Mouse (Mus musculus) midbrain, embryonic 14.5 days (tissue): Measurements from ENCODE around the gene Ezh1. TPM values are rescaled to one million over a fixed set of nuclear protein-coding genes. Genes with fewer than 3 reads are reported as not detected.

Source experiments
- ATAC-seq: fragments of 200-750 bp; cut with Nextera tagmentation; 2 replicates; pipeline ENCODE4 v1.8.0; 2017; ENCODE audit warnings: moderate number of reproducible peaks, moderate library complexity; ENCODE audit not compliant: low FRiP score, low TSS enrichment
- DNase-seq: peaks from one replicate; pipeline ENCODE4 v3.0.0-alpha.2; 2015
- H3K27ac ChIP-seq: fragments of 300-500 bp; sonication (generic); replicated peaks from 2 replicates; pipeline ENCODE4 v1.5.1; 2014; ENCODE audit warnings: mild to moderate bottlenecking, low read depth, low read length, moderate library complexity
- H3K27me3 ChIP-seq: fragments of 300-500 bp; sonication (generic); 2 replicates; pipeline ENCODE4 v1.6.1; 2014; ENCODE audit warnings: low read length, control low read depth, mixed read lengths; ENCODE audit not compliant: control insufficient read depth, insufficient read depth
- H3K36me3 ChIP-seq: fragments of 300-500 bp; sonication (generic); 2 replicates; pipeline ENCODE4 v1.6.1; 2014; ENCODE audit warnings: low read length, control low read depth; ENCODE audit not compliant: control insufficient read depth, insufficient read depth
- H3K4me1 ChIP-seq: fragments of 300-500 bp; sonication (generic); 2 replicates; pipeline ENCODE4 v1.6.1; 2014; ENCODE audit warnings: mild to moderate bottlenecking, antibody characterized with exemption, low read length, control low read depth; ENCODE audit not compliant: control insufficient read depth, insufficient read depth
- H3K4me2 ChIP-seq: fragments of 300-500 bp; sonication (generic); 2 replicates; pipeline ENCODE4 v1.6.1; 2014; ENCODE audit warnings: mild to moderate bottlenecking, low read length, moderate library complexity
- H3K4me3 ChIP-seq: fragments of 300-500 bp; sonication (generic); replicated peaks from 2 replicates; pipeline ENCODE4 v1.5.1; 2014; ENCODE audit warnings: low read depth, low read length
- H3K9ac ChIP-seq: fragments of 300-500 bp; sonication (generic); replicated peaks from 2 replicates; pipeline ENCODE4 v1.6.1; 2014; ENCODE audit warnings: mild to moderate bottlenecking, low read length, moderate library complexity
- H3K9me3 ChIP-seq: fragments of 300-500 bp; sonication (generic); 2 replicates; pipeline ENCODE4 v1.6.1; 2016; ENCODE audit warnings: low read length, control low read depth, mixed read lengths; ENCODE audit not compliant: control insufficient read depth
- WGBS: fragments of 180-500 bp; shearing (Covaris S2); extraction: QIAGEN DNeasy Blood & Tissue Kit; methylation state at CpG from one replicate; pipeline ENCODE4 v1.1.7; 2014; 5-methylcytosine and 5-hydroxymethylcytosine counted together
- polyA plus RNA-seq: library from polyadenylated mRNA; unstranded; fragments of >200 nt; fragmentation: Nextera tagmentation; extraction: Ambion mirVana; gene quantifications from 2 replicates; pipeline ENCODE4 v1.2.1, GENCODE M21; 2014

Gene Ezh1
- polyA plus RNA-seq, result 25.1 and 25.6 TPM in 2 replicates

DNA sequence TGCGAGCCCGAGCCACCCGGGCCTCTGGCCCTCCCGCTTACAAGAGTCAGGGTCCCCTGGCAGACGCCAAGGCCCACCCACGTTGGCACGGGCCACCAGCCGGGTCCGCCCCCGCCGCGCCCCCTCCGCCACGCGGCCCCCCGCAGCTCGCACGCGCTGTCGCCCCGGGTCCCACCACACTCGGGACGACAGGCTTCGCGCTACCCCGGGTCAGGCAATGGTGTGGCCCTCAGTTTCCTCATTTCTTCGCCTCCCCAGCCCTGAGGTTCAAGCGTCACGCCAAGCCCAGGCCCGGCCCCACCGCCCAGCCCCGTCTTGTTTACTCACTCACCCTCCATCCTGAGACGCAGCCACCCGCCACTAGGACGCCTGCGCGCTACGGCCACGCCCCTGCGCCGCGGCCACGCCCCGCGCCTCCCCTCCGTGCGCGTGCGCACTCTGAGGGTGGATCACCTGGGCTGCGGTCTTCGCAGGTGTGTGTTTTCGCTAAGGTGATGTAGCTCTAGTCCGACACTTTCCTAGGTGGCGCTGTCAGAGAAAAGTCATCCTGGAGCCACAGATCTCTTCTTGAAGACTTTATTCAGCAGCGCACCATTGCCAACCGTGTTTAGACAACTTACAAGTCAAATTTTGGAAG lies at the start of gene Ezh1:
Gene Ezh1 (minus strand): TSS at position 399 of the 637 bp plus-strand sequence.
- H3K27ac ChIP-seq, result 0 out of 2 replicates have a peak within 1 kb of the TSS, but pooled peaks have one; percentile 41
- H3K4me3 ChIP-seq, result peak within 1 kb of the TSS; percentile 81
- peak within 1 kb of the TSS; percentile 92 for H3K4me2 ChIP-seq
- WGBS, result 1% methylated on average over 55 of the region's 56 CpGs
- H3K4me1 ChIP-seq, result no peaks in the 10 kb centered on the region
- no peaks in the 10 kb centered on the region for H3K9me3 ChIP-seq
- peak; percentile 92 for DNase-seq
- peak within 1 kb of the TSS; percentile 73 for H3K9ac ChIP-seq
- ATAC-seq, result peak; percentile 81; the same call in 1 of the 2 replicates
- H3K27me3 ChIP-seq, result no peaks in the 10 kb centered on the region
- no peaks in the 10 kb centered on the region for H3K36me3 ChIP-seq

DNA sequence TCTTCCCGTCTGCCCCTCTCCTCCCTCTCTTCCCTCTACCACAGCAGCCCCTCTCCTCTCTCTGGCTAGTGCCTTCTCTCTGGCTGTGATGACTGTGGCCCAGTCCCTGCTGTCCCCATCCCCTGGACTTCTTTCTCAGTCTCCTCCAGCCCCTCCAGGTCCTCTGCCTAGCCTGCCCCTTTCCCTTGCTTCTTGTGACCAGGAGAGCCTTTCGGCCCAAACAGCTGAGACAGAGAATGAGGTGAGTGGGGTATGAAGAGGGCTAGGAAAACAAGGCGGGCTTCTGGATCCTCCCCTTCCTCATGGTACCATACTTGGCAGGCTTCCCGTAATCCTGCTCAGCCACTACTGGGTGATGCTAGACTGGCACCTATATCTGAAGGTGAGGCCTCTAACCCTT lies 49.0 kb upstream of the Ezh1 start:
- H3K9me3 ChIP-seq, result no peaks in the 10 kb centered on the region
- H3K36me3 ChIP-seq, result no peaks in the 10 kb centered on the region
- DNase-seq (peak; percentile 5), ATAC-seq (no peak)
- no peaks in the 10 kb centered on the region for H3K27me3 ChIP-seq
- no peak overlapping the region for H3K9ac ChIP-seq
- peaks cover 22% of the 10 kb centered on the region for H3K4me1 ChIP-seq
- H3K4me3 ChIP-seq, result no peak overlapping the region
- H3K4me2 ChIP-seq, result no peak overlapping the region
- H3K27ac ChIP-seq, result no peak overlapping the region
- 62% methylated on average over 4 of the region's 4 CpGs for WGBS

DNA sequence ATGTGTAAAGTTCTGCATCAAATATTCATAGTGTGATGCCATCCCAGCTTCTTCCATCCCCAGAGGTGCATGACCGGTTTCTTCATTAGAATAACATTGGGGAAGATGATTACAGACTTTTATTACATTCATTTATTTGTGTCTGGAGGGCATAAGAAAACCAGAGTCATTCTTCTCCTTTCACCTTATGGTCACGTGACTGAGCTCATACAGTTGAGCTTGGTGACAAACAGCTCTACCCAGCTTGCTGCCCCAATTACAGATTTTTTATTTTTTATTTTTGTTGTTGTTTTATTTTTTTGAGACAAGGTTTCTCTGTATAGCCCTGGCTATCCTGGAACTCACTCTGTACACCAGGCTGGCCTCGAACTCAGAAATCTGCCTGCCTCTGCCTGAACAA lies 46.2 kb upstream of the Ezh1 start:
- H3K9me3 ChIP-seq, result no peaks in the 10 kb centered on the region
- 0 out of 2 replicates have a peak, but pooled peaks cover 4% of the 10 kb centered on the region for H3K27me3 ChIP-seq
- no peak overlapping the region for H3K27ac ChIP-seq
- H3K4me3 ChIP-seq, result no peak overlapping the region
- DNase-seq (no peak), ATAC-seq (no peak)
- no peaks in the 10 kb centered on the region for H3K36me3 ChIP-seq
- 81% methylated on average over 3 of the region's 3 CpGs for WGBS
- no peak overlapping the region for H3K9ac ChIP-seq
- no peak overlapping the region for H3K4me2 ChIP-seq
- peaks cover 13% of the 10 kb centered on the region for H3K4me1 ChIP-seq

GRCm38 (mm10) chr11:101269577-101270116 lies 43.4 kb upstream of the Ezh1 start:
- Histone ChIP-seq H3K9ac (no peak overlapping the region), H3K27ac (peak overlapping the region; percentile 41; the same call in 1 of the 2 replicates), H3K4me3 (no peak overlapping the region), H3K9me3 (no peaks in the 10 kb centered on the region), H3K27me3 (peaks cover 17% of the 10 kb centered on the region), H3K4me2 (peak overlapping the region; percentile 24; the same call in 1 of the 2 replicates), H3K36me3 (no peaks in the 10 kb centered on the region), H3K4me1 (peaks cover 12% of the 10 kb centered on the region)
- DNase-seq (peak; percentile 71), ATAC-seq (no peak)
- WGBS, result 29% methylated on average over 10 of the region's 10 CpGs

DNA sequence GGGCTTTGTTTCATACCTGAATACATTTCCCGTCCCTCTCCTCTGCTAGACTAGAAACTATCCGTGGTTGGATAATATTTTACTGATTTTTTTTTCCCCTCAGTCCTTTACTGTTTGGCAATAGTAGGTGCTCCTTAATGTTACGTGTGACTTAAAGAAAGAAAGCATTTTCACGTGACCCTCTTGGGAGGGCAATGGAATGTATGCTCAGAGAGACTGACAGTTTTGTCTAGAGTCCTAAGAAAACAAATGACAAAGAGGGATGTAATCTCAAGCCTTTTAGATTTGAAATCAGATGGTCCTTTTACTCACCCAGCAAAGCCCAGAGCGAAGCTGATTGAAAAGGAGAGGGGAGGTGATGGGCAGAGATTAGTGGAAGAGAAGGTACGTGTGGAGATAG lies 39.6 kb upstream of the Ezh1 start:
- H3K9me3 ChIP-seq, result no peaks in the 10 kb centered on the region
- ATAC-seq (no peak), DNase-seq (peak; percentile 2)
- no peak overlapping the region for H3K9ac ChIP-seq
- H3K36me3 ChIP-seq, result no peaks in the 10 kb centered on the region
- H3K27me3 ChIP-seq, result peaks cover 45% of the 10 kb centered on the region
- H3K27ac ChIP-seq, result no peak overlapping the region
- H3K4me2 ChIP-seq, result peak overlapping the region; percentile 54
- peaks cover 15% of the 10 kb centered on the region for H3K4me1 ChIP-seq
- H3K4me3 ChIP-seq, result no peak overlapping the region; the same call in 1 of the 2 replicates
- WGBS, result 11% methylated on average over 6 of the region's 6 CpGs

DNA sequence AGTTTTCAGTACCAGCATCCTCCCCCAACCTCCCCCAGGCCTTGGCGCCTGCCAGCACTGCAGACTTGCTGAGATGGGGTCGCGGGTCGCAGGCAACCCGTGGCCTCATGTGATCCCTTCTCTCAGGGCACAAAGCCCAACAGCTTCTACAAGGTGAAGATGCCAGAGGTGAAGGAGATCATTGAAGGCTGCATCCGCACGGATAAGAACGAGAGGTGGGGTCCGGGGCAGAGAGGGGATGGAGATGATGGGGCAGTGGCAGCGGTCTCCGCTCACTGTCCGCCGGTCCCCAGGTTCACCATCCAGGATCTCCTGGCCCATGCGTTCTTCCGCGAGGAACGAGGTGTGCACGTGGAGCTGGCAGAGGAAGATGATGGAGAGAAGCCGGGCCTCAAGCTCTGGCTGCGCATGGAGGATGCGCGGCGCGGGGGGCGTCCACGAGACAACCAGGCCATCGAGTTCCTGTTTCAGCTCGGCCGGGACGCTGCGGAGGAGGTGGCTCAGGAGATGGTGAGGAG lies 38.8 kb upstream of the Ezh1 start:
- peak overlapping the region; percentile 27 for H3K4me3 ChIP-seq
- no peaks in the 10 kb centered on the region for H3K9me3 ChIP-seq
- 1% methylated on average over 31 of the region's 31 CpGs for WGBS
- peak; percentile 49 for DNase-seq
- H3K9ac ChIP-seq, result peak overlapping the region; percentile 43; the same call in 1 of the 2 replicates
- peak overlapping the region; percentile 54 for H3K4me2 ChIP-seq
- ATAC-seq, result no peak
- no peak overlapping the region for H3K27ac ChIP-seq
- H3K4me1 ChIP-seq, result peaks cover 24% of the 10 kb centered on the region
- peaks cover 45% of the 10 kb centered on the region for H3K27me3 ChIP-seq
- H3K36me3 ChIP-seq, result no peaks in the 10 kb centered on the region

GRCm38 (mm10) chr11:101263989-101264280 lies 37.7 kb upstream of the Ezh1 start:
- 4% methylated on average over 3 of the region's 3 CpGs for WGBS
- ATAC-seq, result no peak
- Histone ChIP-seq H3K9ac (no peak overlapping the region), H3K4me3 (no peak overlapping the region), H3K27ac (no peak overlapping the region), H3K27me3 (peaks cover 44% of the 10 kb centered on the region), H3K4me2 (no peak overlapping the region), H3K4me1 (peaks cover 25% of the 10 kb centered on the region), H3K36me3 (peaks cover 1% of the 10 kb centered on the region; the same call in 1 of the 2 replicates), H3K9me3 (no peaks in the 10 kb centered on the region)
- no peak for DNase-seq

- H3K9me3 ChIP-seq, result no peaks in the 10 kb centered on the region
- no peak for ATAC-seq
- peak; percentile 7 for DNase-seq
- no peak overlapping the region for H3K4me3 ChIP-seq
- no peak overlapping the region for H3K9ac ChIP-seq
- peaks cover 41% of the 10 kb centered on the region for H3K27me3 ChIP-seq
- H3K4me2 ChIP-seq, result no peak overlapping the region
- WGBS, result 3% methylated on average over 32 of the region's 32 CpGs
- H3K27ac ChIP-seq, result no peak overlapping the region
- H3K4me1 ChIP-seq, result peaks cover 25% of the 10 kb centered on the region
- H3K36me3 ChIP-seq, result peaks cover 6% of the 10 kb centered on the region
Measured at GRCm38 (mm10) chr11:101263138-101263988, 37.1 kb upstream of the Ezh1 start.
